Mouse (Mus musculus) kidney, postnatal 36 days (tissue): ENCODE results near the gene Serpinb9e.
"Not testable (repeated sequence)": the region's sequence is repeated elsewhere in the genome, so short reads cannot be mapped to it uniquely, and the experiment has no call there.

Experiments used
- DNase-seq, 2 experiments: peaks; one replicate each; pipeline ENCODE4 v3.0.0; 2021 to 2022; ENCODE audit warnings: mixed read lengths in 2 of 2

Serpinb9e gene

DNA sequence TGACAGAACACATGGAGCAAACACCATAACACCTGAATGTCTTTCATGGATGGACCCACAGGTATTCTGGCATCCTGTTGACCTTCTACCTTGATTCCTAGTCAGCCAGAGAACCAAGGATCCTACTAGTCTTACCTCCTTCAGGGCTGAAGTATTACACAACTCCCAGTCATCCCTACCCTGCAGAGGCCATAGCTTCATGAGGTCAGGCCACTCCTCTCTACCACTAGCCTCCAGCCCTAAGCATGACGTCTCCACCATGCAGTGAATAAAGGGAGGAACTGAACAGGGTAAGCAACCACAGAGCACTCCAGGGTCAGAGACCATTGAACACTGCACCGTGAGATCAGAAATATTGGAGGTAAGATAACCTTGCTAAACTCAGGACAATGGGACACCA is at the start of gene Serpinb9e:
Gene Serpinb9e, plus strand, starts transcription at position 301 of the 400 bp plus-strand sequence.
- not testable (repeated sequence) for DNase-seq

DNA sequence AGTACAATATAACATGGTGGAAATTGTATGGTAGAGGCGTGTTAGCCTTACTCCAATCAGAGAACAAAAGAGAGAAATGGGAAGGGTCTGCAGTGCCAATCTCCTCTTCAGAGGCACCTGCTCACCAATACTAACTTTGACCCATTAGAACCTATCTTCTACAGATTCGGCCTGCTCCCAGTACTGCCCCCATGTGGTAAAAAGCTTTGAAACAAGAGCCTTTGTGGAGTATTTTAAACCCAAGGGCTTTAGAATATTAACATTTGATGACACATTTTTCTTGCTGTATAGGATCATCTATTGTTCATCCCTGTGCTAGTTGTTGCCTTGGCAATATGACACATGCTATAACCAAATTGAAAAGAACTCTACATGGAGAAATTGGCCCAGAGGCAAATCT is 49.7 kb upstream of the Serpinb9e start:
- no peak for DNase-seq

GRCm38 (mm10) chr13:33308631-33309030 is 59.2 kb downstream of the Serpinb9e start:
- DNase-seq = not testable (repeated sequence)
